Mouse (Mus musculus) right cerebral cortex, adult 2 months (tissue): ENCODE results near the gene Nkx1-1.

ENCODE experiments used
- DNase-seq, 2 experiments: peaks; one replicate each; pipeline ENCODE4 v3.0.0; 2021 to 2022; ENCODE audit warnings: low spot score in 2 of 2

The Nkx1-1 gene

GRCm38 (mm10) chr5:33433201-33434138 is at the start of gene Nkx1-1:
TSS of gene Nkx1-1 (minus strand) at chr5:33433976.
- DNase-seq: no peak

GRCm38 (mm10) chr5:33481318-33481685 is 47.5 kb upstream of the Nkx1-1 start:
- no peak for DNase-seq

GRCm38 (mm10) chr5:33480582-33481317 is 47.0 kb upstream of the Nkx1-1 start:
- DNase-seq: no peak

- DNase-seq: no peak
These were observed 31.7 kb upstream of the Nkx1-1 start for GRCm38 (mm10) chr5:33465464-33465863.

GRCm38 (mm10) chr5:33464390-33464789 is 30.6 kb upstream of the Nkx1-1 start:
- no peak for DNase-seq

- DNase-seq: no peak
These were observed 25.3 kb upstream of the Nkx1-1 start for GRCm38 (mm10) chr5:33459111-33459510.

- no peak for DNase-seq
These were observed 24.4 kb upstream of the Nkx1-1 start for GRCm38 (mm10) chr5:33458132-33458622.

- no peak for DNase-seq
These were observed 22.0 kb upstream of the Nkx1-1 start for GRCm38 (mm10) chr5:33455737-33456136.

DNA sequence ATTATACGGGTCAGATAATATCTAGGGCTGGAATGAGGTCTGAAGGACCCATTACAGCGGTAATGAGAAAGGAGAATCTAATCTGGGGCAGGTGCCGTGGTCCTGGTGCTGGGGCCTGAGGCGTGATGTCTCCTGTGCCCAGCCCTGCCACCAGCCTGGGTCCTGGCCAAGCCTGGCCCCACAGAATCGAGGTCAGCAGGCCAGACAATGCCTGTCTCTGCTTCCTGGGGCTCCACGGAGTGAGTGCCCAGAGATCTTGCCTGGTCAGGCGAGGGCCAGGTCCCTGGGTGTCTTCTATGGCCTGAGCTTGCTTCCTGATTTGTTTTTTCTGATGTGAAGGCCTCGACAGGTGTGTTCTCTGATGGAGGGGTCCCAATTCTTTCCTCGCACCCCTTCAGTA is 10.0 kb upstream of the Nkx1-1 start:
- DNase-seq: no peak

DNA sequence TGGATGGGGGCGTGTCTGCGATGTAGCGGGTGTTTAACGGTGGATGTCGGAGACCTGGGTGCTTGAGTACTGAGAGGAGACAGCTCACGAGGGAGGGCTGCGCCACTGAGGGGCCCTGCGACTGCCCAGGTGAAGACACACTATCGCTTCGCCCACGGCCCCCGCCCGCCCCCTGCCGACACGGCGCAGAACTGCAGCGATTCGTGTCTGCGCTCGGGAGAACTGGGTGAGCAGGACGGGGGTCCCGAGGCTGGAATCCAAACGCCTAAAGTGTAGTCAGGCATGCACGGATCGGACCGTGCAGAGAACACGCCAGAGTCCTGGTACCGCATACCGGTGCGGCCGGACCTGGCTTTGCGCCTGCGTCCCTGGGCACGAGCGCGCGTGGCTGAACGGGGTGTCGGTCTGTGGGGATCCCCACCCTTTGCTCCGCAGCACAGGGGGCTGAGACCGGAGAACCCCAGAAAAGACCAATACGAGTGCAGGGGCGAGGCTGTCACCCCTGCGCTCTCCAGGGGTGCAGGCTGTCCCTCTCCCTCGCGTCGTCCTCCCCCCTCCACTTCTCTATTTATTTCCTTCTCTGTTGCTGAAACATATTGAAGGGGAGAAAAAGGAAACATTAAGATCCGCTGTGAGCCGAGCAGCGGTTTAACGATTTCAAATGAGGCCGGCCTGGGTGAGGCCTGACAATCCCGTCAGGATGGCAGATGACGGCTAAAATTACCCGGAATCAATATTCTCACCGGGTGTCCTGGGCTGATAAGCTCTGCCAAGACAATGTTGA is 9.3 kb upstream of the Nkx1-1 start:
- DNase-seq: peak in 1 of 2 experiments; percentile 54

DNA sequence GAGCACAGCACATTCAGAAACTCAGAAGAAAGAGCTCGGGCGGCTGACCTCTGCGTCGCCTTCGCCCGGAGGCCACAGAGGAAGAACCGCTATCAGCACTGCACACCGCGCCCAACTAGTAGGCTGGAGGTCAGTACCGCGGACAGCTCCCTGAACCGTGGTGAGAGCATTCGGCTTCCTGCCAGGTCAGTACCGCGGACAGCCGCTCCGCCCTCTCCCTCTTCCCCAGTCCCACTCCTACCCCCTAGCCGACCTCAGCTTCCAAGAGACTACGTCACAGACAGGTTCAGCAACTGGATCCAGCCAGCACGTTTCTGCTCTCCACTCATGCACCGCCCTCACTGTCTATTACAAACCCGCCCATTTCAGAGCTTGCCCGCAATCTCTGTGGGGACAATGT is 4.4 kb upstream of the Nkx1-1 start:
- peak; percentile 49 to 65 for DNase-seq

- no peak for DNase-seq
These were observed 2.2 kb upstream of the Nkx1-1 start for GRCm38 (mm10) chr5:33435941-33436340.

DNA sequence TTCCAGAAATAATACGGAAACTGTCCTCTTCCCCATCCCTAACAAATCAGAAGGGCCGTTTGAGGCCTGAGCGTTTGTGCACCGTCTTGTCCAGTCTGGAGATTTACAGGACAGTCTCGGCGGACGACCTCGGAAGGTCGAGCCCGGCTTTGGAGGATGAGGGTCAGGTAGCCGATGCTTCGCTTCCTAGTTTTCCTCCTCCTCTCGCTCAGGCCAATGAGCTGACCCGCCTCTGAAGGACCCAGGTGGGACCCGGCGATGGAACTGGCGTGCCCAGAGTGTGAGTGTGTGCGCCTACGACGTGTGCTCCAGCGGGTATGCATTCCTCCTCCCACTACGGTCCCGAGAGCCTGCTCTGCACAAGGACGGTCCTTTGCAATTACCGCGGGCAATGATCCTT is 1.4 kb upstream of the Nkx1-1 start:
- DNase-seq: no peak

DNA sequence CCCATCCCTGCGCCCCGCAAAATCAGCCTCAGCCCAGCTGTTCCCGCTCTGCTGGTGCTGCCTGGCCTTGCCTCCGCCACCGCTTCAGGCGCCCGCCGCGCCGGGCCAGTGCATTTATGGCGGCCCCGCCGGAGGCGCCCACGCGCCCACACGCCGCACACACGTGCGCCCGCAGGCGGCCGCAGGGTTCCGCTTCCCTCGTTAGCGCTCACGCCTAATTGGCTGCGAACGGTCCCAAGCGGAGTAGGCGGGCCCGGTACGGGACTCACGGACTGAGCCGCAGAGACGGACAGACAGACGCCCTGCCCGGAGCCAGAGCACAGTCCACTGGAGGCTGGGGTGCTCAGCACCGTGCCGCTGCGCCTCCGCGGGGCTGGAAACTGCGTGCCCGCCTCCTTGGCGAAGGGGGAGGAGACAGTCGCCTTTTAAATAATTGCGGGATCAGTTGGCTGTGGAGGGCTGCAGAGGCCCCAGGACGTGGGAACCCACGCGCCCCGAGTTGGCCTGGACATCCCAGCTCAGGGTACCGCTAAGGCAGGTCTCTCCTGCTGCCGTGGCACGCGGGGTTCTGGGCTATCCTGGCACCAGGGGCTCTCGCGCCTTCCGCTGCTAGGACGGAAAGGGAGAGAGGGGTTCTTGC is 485 bp upstream of the Nkx1-1 start:
- DNase-seq: no peak

GRCm38 (mm10) chr5:33432057-33432935 is 1.5 kb downstream of the Nkx1-1 start:
- DNase-seq: no peak

DNA sequence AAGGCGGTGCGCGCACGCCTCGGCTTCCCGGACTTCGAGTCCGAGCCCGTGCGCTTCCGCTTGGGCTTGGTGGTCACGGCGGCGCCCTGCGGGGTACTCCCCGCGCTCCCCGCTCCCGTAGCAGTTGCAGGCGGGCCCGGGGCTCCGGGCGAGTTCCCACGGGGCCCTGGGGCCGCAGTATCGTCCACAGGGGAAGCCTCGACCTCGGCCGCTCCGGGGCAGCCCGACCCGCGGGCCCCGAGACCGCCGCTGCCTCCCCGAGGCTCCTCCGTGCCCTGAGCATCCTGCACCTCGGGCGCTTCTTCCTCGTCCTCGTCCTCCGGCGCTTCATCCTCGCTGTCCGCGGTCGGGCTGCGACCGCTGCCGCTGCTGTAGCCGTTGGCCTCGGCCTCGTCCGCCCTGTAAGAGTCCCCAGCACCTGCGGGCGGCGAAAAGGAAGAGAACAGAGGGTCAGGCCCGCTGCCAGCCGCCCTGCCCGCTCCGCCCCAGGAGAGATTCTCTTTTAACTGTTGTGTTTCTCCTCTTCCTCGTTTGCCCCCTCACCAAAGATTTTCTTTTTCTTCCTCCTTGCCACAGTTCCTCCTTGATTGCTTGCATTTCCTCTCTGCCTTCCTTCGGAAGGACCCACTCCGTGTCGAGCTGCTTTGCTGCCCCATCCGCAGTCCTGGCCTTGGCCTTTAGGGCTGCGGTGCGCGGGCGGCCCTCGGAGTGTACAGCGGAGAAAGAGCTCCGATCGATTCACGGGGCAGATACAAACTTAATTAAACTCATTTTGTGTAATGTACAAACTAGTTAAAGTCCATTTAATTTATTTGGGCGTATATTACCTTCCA is 2.4 kb downstream of the Nkx1-1 start:
- no peak for DNase-seq

DNA sequence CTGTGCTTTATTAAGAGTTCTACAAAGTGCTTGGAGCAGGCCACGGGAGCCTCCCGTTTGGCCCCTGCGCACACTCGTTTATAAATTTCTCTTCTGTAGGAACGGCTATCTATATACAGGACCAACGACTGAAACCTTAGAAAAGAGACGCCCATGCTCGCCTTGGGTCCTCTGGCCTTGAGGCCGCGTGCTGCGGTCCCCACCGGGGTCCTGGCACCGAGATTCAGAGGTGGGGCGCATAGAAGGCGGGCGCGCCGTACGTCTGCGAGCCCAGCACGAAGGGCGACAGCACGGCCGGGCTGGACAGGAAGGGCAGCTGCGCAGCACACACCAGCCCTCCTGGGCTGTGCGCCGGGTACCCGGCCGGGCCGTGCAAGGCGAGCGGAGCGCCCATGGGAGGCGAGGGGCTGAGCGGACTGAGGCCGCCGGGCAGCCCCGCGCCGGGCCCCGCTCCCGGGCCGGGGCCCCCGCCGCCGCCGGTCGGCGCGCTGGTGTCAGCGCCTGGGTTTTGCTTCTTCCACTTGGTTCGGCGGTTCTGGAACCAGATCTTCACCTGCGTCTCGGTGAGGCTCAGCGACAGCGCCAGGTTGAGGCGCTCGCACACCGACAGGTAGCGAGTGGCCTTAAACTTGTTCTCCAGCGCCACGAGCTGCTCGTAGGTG is 3.1 kb downstream of the Nkx1-1 start:
- peak in 1 of 2 experiments; percentile 18 for DNase-seq

DNA sequence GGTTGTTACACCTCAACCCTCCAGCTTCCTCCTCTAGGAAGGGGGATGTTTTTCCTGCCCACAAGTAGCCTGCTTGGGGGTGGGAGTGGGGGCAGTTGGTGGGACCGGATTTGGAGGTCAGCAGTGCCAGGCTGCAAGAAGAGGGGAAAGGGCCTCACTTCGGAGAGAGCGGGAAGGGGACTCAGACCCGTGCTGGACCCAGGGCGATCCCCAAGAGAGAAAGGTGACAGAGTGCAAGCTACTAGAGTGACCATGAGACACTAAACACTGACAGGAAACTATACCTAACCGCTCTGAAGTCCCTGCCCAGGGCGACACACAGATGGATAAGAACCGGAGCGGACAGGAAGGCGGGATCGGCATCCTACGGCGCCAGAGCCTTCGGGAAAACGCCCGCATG is 3.7 kb downstream of the Nkx1-1 start:
- no peak for DNase-seq

DNA sequence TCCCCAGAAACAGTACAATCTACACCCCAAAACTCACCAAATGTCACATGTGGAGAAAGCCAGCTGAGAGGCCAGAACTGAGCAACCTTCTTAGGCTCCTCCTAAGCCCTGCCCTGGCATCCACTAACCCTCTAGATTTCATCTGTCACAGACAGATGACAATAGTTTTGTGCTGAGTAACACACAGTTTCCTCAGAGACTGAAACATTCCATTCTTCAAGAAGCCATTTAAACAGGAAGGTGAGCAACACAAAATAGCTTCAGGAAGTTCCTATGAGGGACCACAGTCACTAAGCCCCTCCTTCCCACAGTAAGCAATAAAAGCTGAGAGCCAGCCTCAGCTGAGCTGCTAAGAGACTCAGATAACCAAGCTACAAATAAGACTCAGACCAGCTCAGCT is 6.3 kb downstream of the Nkx1-1 start:
- DNase-seq: no peak
